Mouse (Mus musculus) embryonic fibroblast, embryonic 13.5 days (primary cell): ENCODE data around the gene Omg.

Experiments used
- CTCF ChIP-seq: IDR thresholded peaks from 2 replicates; pipeline ENCODE4 v1.5.1; 2011; ENCODE audit warnings: mild to moderate bottlenecking, control low read depth, low read length, moderate library complexity, borderline replicate concordance; ENCODE audit not compliant: insufficient read depth
- POLR2A ChIP-seq: IDR thresholded peaks from 2 replicates; pipeline ENCODE4 v1.6.1; 2011; ENCODE audit warnings: low read depth, mild to moderate bottlenecking, control low read depth, low read length, moderate library complexity

DNA sequence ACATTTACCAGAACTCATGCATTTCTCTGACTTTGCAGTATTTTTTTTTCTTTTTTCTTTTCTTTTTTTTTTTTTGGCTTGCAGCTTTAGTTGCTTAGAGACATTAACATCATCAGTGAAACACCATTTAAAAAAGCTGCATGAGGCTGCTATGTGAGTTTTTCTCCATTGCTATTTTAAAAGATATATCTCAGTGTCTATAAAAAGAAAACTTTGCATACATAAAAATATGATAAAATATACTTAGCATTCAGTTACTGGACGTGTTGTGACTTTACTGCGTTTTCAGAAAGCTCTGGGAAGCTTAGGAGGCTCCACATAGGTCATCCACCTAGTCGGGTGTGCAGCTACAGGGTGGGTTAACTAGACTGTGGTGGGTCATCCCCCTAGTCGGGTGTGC lies 44.0 kb downstream of the Omg start:
- TF ChIP-seq POLR2A (no peak), CTCF (no peak)
